Mouse (Mus musculus) CH12.LX (cell line): ENCODE measurements around the gene Tbc1d2. TPM values are rescaled to one million over a fixed set of nuclear protein-coding genes. Genes with fewer than 3 reads are reported as not detected.

ENCODE experiments used
- DNase-seq: peaks from one replicate; pipeline ENCODE4 v3.0.0-alpha.2; 2013; ENCODE audit errors: extremely low read depth
- H3K27ac ChIP-seq: 2 replicates; pipeline ENCODE4 v1.5.1; 2012; ENCODE audit warnings: low read depth, mild to moderate bottlenecking, control low read depth, moderate library complexity; ENCODE audit not compliant: insufficient read depth
- H3K27me3 ChIP-seq: replicated peaks from 2 replicates; pipeline ENCODE3; 2012; ENCODE audit warnings: inconsistent platforms
- H3K36me3 ChIP-seq, 2 experiments: replicated peaks in 1 of 2; 2 replicates each; pipeline versions ENCODE3 to v1.6.1; 2012; ENCODE audit warnings: inconsistent platforms in 1 of 2, low read length in 1 of 2, mild to moderate bottlenecking in 1 of 2, mixed read lengths in 1 of 2, moderate library complexity in 1 of 2; ENCODE audit not compliant: control insufficient read depth in 1 of 2, insufficient read depth in 1 of 2
- H3K4me1 ChIP-seq, 2 experiments: 2 replicates each; pipeline ENCODE4 v1.6.1; 2012; ENCODE audit warnings: inconsistent platforms in 1 of 2, moderate library complexity in 1 of 2; ENCODE audit not compliant: insufficient read depth in 2 of 2, control insufficient read depth in 1 of 2
- H3K4me2 ChIP-seq: 2 replicates; pipeline ENCODE4 v1.6.1; 2012; ENCODE audit warnings: low read depth, mild to moderate bottlenecking, control low read depth; ENCODE audit not compliant: poor library complexity, insufficient read depth, severe bottlenecking
- H3K4me3 ChIP-seq, 3 experiments: fragments of 150-350 bp in 1 of 3; sonication (generic) in 1 of 3; replicated peaks in 1 of 3; 2 replicates each; pipeline versions ENCODE3 to v1.5.1; 2011 to 2012; ENCODE audit warnings: low read depth in 2 of 3, low read length in 2 of 3, mild to moderate bottlenecking in 2 of 3, moderate library complexity in 2 of 3, control low read depth in 1 of 3, improper control_type of control experiment in 1 of 3, inconsistent platforms in 1 of 3, mixed read lengths in 1 of 3; ENCODE audit not compliant: poor library complexity in 1 of 3
- H3K79me2 ChIP-seq: replicated peaks from 2 replicates; pipeline ENCODE4 v1.6.1; 2012; ENCODE audit warnings: mild to moderate bottlenecking, moderate library complexity; ENCODE audit not compliant: control insufficient read depth, poor library complexity, insufficient read depth, severe bottlenecking; ENCODE audit errors: extremely low read depth
- H3K9ac ChIP-seq: 2 replicates; pipeline ENCODE4 v1.6.1; 2012; ENCODE audit warnings: low read depth, mild to moderate bottlenecking, control low read depth, moderate library complexity; ENCODE audit not compliant: insufficient read depth
- H3K9me3 ChIP-seq: replicated peaks from 2 replicates; pipeline ENCODE3; 2012; ENCODE audit warnings: low read length, inconsistent platforms, mixed read lengths
- BHLHE40 ChIP-seq: IDR thresholded peaks from 2 replicates; pipeline ENCODE4 v1.6.1; 2011; ENCODE audit warnings: mild to moderate bottlenecking, low read depth, low read length, improper control_type of control experiment
- CHD1 ChIP-seq: IDR thresholded peaks from 2 replicates; pipeline ENCODE4 v1.6.1; 2012; ENCODE audit warnings: low read depth, low read length, improper control_type of control experiment, inconsistent platforms
- CHD2 ChIP-seq: IDR thresholded peaks from 2 replicates; pipeline ENCODE4 v1.6.1; 2011; ENCODE audit warnings: low read length, improper control_type of control experiment
- CTCF ChIP-seq, 2 experiments: IDR thresholded peaks in 1 of 2; conservative IDR thresholded peaks in 1 of 2; 2 replicates each; pipeline ENCODE4 v1.5.1; 2011 to 2012; ENCODE audit warnings: low read depth in 2 of 2, low read length in 2 of 2, improper control_type of control experiment in 1 of 2, inconsistent platforms in 1 of 2, mild to moderate bottlenecking in 1 of 2, moderate library complexity in 1 of 2
- EP300 ChIP-seq: IDR thresholded peaks from 2 replicates; pipeline ENCODE4 v1.6.1; 2011; ENCODE audit warnings: low read length, improper control_type of control experiment
- GABPA ChIP-seq: IDR thresholded peaks from 2 replicates; pipeline ENCODE4 v1.6.1; 2012; ENCODE audit warnings: low read depth, low read length, improper control_type of control experiment, inconsistent platforms; ENCODE audit not compliant: insufficient replicate concordance
- IRF4 ChIP-seq: IDR thresholded peaks from 2 replicates; pipeline ENCODE4 v1.6.1; 2014; ENCODE audit warnings: low read depth, mild to moderate bottlenecking, inconsistent platforms, low read length, improper control_type of control experiment
- JUN ChIP-seq: IDR thresholded peaks from 2 replicates; pipeline ENCODE4 v1.6.1; 2011; ENCODE audit warnings: low read depth, mild to moderate bottlenecking, low read length, improper control_type of control experiment, moderate library complexity; ENCODE audit not compliant: insufficient read depth
- JUND ChIP-seq: conservative IDR thresholded peaks from 2 replicates; pipeline ENCODE4 v1.6.1; 2011; ENCODE audit warnings: low read depth, low read length, improper control_type of control experiment
- MAX ChIP-seq: IDR thresholded peaks from 2 replicates; pipeline ENCODE4 v1.6.1; 2011; ENCODE audit warnings: low read length, improper control_type of control experiment
- MAZ ChIP-seq: IDR thresholded peaks from 2 replicates; pipeline ENCODE4 v1.6.1; 2012; ENCODE audit warnings: low read depth, mild to moderate bottlenecking, inconsistent platforms, low read length, improper control_type of control experiment, moderate library complexity
- MEF2A ChIP-seq: IDR thresholded peaks from 2 replicates; pipeline ENCODE4 v1.6.1; 2014; ENCODE audit warnings: low read depth, mild to moderate bottlenecking, inconsistent platforms, low read length, improper control_type of control experiment, borderline replicate concordance
- MXI1 ChIP-seq: IDR thresholded peaks from 2 replicates; pipeline ENCODE4 v1.6.1; 2011; ENCODE audit warnings: mild to moderate bottlenecking, low read depth, low read length, improper control_type of control experiment
- NRF1 ChIP-seq: IDR thresholded peaks from 2 replicates; pipeline ENCODE4 v1.6.1; 2014; ENCODE audit warnings: low read depth, mild to moderate bottlenecking, inconsistent platforms, low read length, improper control_type of control experiment, moderate library complexity
- POLR2A ChIP-seq: IDR thresholded peaks from 2 replicates; pipeline ENCODE4 v1.6.1; 2011; ENCODE audit warnings: low read depth, mild to moderate bottlenecking, improper control_type of control experiment, low read length
- POLR2AphosphoS2 ChIP-seq: IDR thresholded peaks from 2 replicates; pipeline ENCODE4 v1.6.1; 2011; ENCODE audit warnings: low read depth, low read length, improper control_type of control experiment
- RCOR1 ChIP-seq: conservative IDR thresholded peaks from 2 replicates; pipeline ENCODE4 v1.6.1; 2012; ENCODE audit warnings: low read depth, mild to moderate bottlenecking, inconsistent platforms, low read length, improper control_type of control experiment
- SIN3A ChIP-seq: IDR thresholded peaks from 2 replicates; pipeline ENCODE4 v1.6.1; 2012; ENCODE audit warnings: low read length, improper control_type of control experiment, inconsistent platforms
- SMC3 ChIP-seq: IDR thresholded peaks from 2 replicates; pipeline ENCODE4 v1.6.1; 2011; ENCODE audit warnings: low read depth, low read length, improper control_type of control experiment
- TBP ChIP-seq: conservative IDR thresholded peaks from 2 replicates; pipeline ENCODE4 v1.6.1; 2011; ENCODE audit warnings: low read depth, low read length, improper control_type of control experiment
- UBTF ChIP-seq: IDR thresholded peaks from 2 replicates; pipeline ENCODE4 v1.6.1; 2012; ENCODE audit warnings: low read depth, mild to moderate bottlenecking, inconsistent platforms, low read length, improper control_type of control experiment, moderate library complexity
- USF1 ChIP-seq: IDR thresholded peaks from 2 replicates; pipeline ENCODE4 v1.6.1; 2014; ENCODE audit warnings: low read depth, mild to moderate bottlenecking, inconsistent platforms, low read length, improper control_type of control experiment
- USF2 ChIP-seq: conservative IDR thresholded peaks from 2 replicates; pipeline ENCODE4 v1.6.1; 2011; ENCODE audit warnings: low read depth, low read length, improper control_type of control experiment
- ZC3H11A ChIP-seq: IDR thresholded peaks from 2 replicates; pipeline ENCODE4 v1.6.1; 2012; ENCODE audit warnings: low read depth, mild to moderate bottlenecking, inconsistent platforms, low read length, improper control_type of control experiment
- ZMIZ1 ChIP-seq: IDR thresholded peaks from 2 replicates; pipeline ENCODE4 v1.6.1; 2012; ENCODE audit warnings: low read depth, mild to moderate bottlenecking, inconsistent platforms, low read length, improper control_type of control experiment
- dilution Hi-C: fragments of 300-500 bp; cut with MboI; formaldehyde crosslinking; loops from 2 replicates; pipeline ENCODE4 v1.14.3; 2020; ENCODE audit warnings: low sequenced_read_pairs; ENCODE audit not compliant: extremely low pct_unique_long_range_greater_than_20kb, extremely low pct_ligation_motif_present
- in situ Hi-C: fragments of 300-500 bp; cut with MboI; formaldehyde crosslinking; loops from 3 replicates; pipeline ENCODE4 v1.14.3; 2019; ENCODE audit warnings: low sequenced_read_pairs, low pct_ligation_motif_present, low pct_unique_long_range_greater_than_20kb, mixed read lengths
- polyA plus RNA-seq: library from polyadenylated mRNA; unstranded; fragments of >175 nt; gene quantifications from 2 replicates; pipeline ENCODE4 v1.2.1, GENCODE M21; 2012; ENCODE audit warnings: low read depth; ENCODE audit not compliant: insufficient read length
- total RNA-seq, 2 experiments: library from RNA; depleted of rRNA; stranded (reverse); fragments of 300-350 nt in 1 of 2; fragments of >200 nt in 1 of 2; gene quantifications; 2 replicates each; pipeline ENCODE4 v1.2.3; 2012 to 2014

Tbc1d2 gene
- total and polyA plus RNA-seq, 3 experiments, result 0.12 to 1.1 (median 0.29) TPM

DNA sequence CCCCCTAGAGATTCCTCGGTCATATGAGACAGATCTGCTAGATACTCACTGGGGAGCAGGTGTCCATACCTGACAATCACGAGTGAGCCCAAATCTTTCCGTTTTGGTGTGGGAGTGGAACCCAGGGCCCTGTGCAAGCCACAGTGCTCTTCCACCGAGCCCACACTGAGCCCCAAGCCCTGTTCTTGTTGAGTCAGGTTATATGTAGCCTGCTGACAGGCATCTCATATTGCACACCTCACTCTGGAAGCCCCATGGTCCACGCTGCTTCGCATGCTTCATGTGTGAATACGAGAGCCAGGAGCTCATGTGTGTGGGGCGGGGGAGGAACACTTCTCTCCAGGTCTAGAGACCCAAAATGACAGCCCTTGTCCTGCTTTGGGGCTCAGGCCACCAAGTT is 60.9 kb downstream of the Tbc1d2 start:
- H3K4me3 ChIP-seq, result no peak overlapping the region
- H3K9me3 ChIP-seq, result no peaks in the 10 kb centered on the region
- DNase-seq, result no peak
- dilution Hi-C loops, result no loop called here
- H3K79me2 ChIP-seq, result peaks cover 88% of the 10 kb centered on the region
- in situ Hi-C loops, result loop anchor here (5.0 kb wide), 1 partner anchor 42 kb away; no protein-coding TSS in a partner anchor
- H3K4me1 ChIP-seq, result peaks cover 65 to 93% of the 10 kb centered on the region in 2 experiments
- H3K4me2 ChIP-seq, result 0 out of 2 replicates have a peak overlapping the region, but pooled peaks have one; percentile 16
- H3K9ac ChIP-seq, result peak overlapping the region; percentile 17; the same call in 1 of the 2 replicates
- TF ChIP-seq MEF2A, result no peak
- no peak for TF ChIP-seq CHD2
- TF ChIP-seq RCOR1, result no peak
- TF ChIP-seq CTCF (conservative IDR thresholded peaks at IDR 0.05 in 1 of 2, IDR thresholded peaks at IDR 0.05 in 1 of 2; ENCODE audit: low read depth in 2 of 2, low read length in 2 of 2), result no peak
- TF ChIP-seq MAX, result no peak
- TF ChIP-seq SMC3, result no peak
- TF ChIP-seq MAZ, result no peak
- TF ChIP-seq USF1, result no peak
- no peak for TF ChIP-seq POLR2A
- no peak for TF ChIP-seq JUN
- H3K27ac ChIP-seq, result peak overlapping the region; percentile 49
- H3K36me3 ChIP-seq, result peaks cover 41 to 49% of the 10 kb centered on the region in 2 experiments
- no peaks in the 10 kb centered on the region for H3K27me3 ChIP-seq

DNA sequence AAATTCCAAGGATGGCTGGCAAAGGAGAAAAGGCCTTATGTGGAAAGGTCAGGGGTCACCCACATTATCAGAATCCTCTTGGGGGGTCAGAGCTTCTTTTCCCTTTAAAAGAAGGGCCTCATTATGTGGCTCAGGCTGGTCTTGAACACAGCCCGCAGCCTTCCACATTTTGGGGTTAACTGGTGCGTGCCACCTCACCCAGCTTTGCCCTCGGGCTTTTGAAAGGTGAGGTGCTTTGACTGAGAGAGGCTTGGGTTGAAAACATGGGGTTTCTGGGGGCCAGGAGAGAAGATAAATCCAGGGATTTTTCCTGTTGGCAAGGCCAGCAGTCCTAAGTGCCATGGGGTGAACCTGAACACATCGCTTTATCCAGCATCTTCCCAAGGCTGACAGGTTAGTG is 63.5 kb downstream of the Tbc1d2 start:
- H3K27ac ChIP-seq, result peak overlapping the region; percentile 99
- H3K4me3 ChIP-seq, result no peak overlapping the region
- no peak for TF ChIP-seq SIN3A
- DNase-seq, result no peak
- H3K27me3 ChIP-seq, result no peaks in the 10 kb centered on the region
- no peak overlapping the region for H3K9ac ChIP-seq
- H3K4me1 ChIP-seq, result peaks cover 49 to 80% of the 10 kb centered on the region in 2 experiments
- in situ Hi-C loops, result loop anchor here (5.0 kb wide), 1 partner anchor 39 kb away; no protein-coding TSS in a partner anchor
- H3K36me3 ChIP-seq, result peaks cover 38 to 42% of the 10 kb centered on the region in 2 experiments
- peaks cover 65% of the 10 kb centered on the region for H3K79me2 ChIP-seq
- dilution Hi-C loops, result no loop called here
- H3K4me2 ChIP-seq, result no peak overlapping the region; the same call in 1 of the 2 replicates
- H3K9me3 ChIP-seq, result no peaks in the 10 kb centered on the region

DNA sequence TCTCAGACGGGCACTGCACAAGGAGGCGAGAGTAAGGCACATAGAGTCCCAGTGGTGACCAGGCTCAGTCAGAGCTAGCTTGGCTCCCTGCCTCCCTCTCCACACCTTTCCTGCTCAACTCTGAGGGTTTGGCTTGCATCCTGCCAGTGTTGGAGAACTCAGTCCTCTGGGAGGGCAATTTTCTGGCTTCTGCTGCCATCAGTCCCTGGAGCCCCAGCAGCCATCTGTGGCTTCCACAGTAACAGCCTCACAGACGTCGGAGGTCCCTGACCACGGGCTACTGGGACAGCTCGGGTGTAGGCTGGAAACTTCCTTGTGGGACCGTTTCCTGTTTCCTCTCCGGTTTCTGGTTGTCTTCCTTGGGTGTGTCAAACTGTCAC is 64.2 kb downstream of the Tbc1d2 start:
- Histone ChIP-seq H3K4me3 (peak overlapping the region in 1 of 3 experiments; percentile 8), H3K9ac (peak overlapping the region; percentile 68; the same call in 1 of the 2 replicates), H3K27me3 (no peaks in the 10 kb centered on the region), H3K4me2 (peak overlapping the region; percentile 35), H3K27ac (peak overlapping the region; percentile 99), H3K4me1 (peaks cover 45 to 74% of the 10 kb centered on the region in 2 experiments), H3K9me3 (no peaks in the 10 kb centered on the region), H3K36me3 (peaks cover 38 to 42% of the 10 kb centered on the region in 2 experiments), H3K79me2 (peaks cover 58% of the 10 kb centered on the region)
- in situ Hi-C loops (loop anchor here (5.0 kb wide), 1 partner anchor 38 kb away; no protein-coding TSS in a partner anchor), dilution Hi-C loops (no loop called here)
- DNase-seq, result no peak
- no peak for TF ChIP-seq MXI1
- TF ChIP-seq CTCF (conservative IDR thresholded peaks at IDR 0.05 in 1 of 2, IDR thresholded peaks at IDR 0.05 in 1 of 2; ENCODE audit: low read depth in 2 of 2, low read length in 2 of 2), result no peak
- no peak for TF ChIP-seq JUND
- TF ChIP-seq MAX, result no peak
- TF ChIP-seq CHD2, result peak; percentile 46; the same call in 1 of the 2 replicates
- no peak for TF ChIP-seq USF1
- no peak for TF ChIP-seq MEF2A
- no peak for TF ChIP-seq ZC3H11A
- no peak for TF ChIP-seq CHD1
- no peak for TF ChIP-seq SIN3A
- no peak for TF ChIP-seq IRF4
- TF ChIP-seq ZMIZ1, result 0 out of 2 replicates have a peak, but pooled peaks have one; percentile 25
- TF ChIP-seq USF2, result no peak
- peak; percentile 1; the same call in 1 of the 2 replicates for TF ChIP-seq BHLHE40
- no peak for TF ChIP-seq EP300
- no peak for TF ChIP-seq TBP
- TF ChIP-seq RCOR1, result no peak
- TF ChIP-seq NRF1, result no peak
- TF ChIP-seq POLR2AphosphoS2, result no peak
- TF ChIP-seq UBTF, result no peak
- TF ChIP-seq GABPA, result no peak
